Mouse (Mus musculus) ES-Bruce4 (cell line): ENCODE measurements around the gene Grm1. TPM values are rescaled to one million over a fixed set of nuclear protein-coding genes. Genes with fewer than 3 reads are reported as not detected.

Source experiments
- H3K27ac ChIP-seq: 2 replicates; pipeline ENCODE4 v1.5.1; 2012; ENCODE audit warnings: low read length, inconsistent platforms; ENCODE audit not compliant: insufficient read depth
- H3K27me3 ChIP-seq: 2 replicates; pipeline ENCODE4 v1.6.1; 2012; ENCODE audit warnings: mild to moderate bottlenecking, low read length, inconsistent platforms; ENCODE audit not compliant: control insufficient read depth, poor library complexity, insufficient read depth, severe bottlenecking
- H3K36me3 ChIP-seq: 2 replicates; pipeline ENCODE4 v1.6.1; 2012; ENCODE audit warnings: inconsistent platforms, mild to moderate bottlenecking, low read length, moderate library complexity; ENCODE audit not compliant: control insufficient read depth, poor library complexity, insufficient read depth, severe bottlenecking
- H3K4me1 ChIP-seq: one replicate; pipeline ENCODE4 v1.8.1; 2011; ENCODE audit warnings: low read length; ENCODE audit not compliant: control insufficient read depth, insufficient read depth
- H3K4me3 ChIP-seq: 2 replicates; pipeline ENCODE4 v1.5.1; 2011; ENCODE audit warnings: low read depth, mild to moderate bottlenecking, low read length
- H3K9ac ChIP-seq: 2 replicates; pipeline ENCODE4 v1.6.1; 2012; ENCODE audit warnings: low read depth, mild to moderate bottlenecking, inconsistent platforms; ENCODE audit not compliant: poor library complexity, severe bottlenecking
- H3K9me3 ChIP-seq: replicated peaks from 2 replicates; pipeline ENCODE4 v1.6.1; 2012; ENCODE audit warnings: mild to moderate bottlenecking, low read length, inconsistent platforms; ENCODE audit not compliant: control insufficient read depth, poor library complexity, insufficient read depth, severe bottlenecking
- CTCF ChIP-seq: IDR thresholded peaks from one replicate; pipeline ENCODE4 v1.8.1; 2011; ENCODE audit warnings: low read depth, low read length
- EP300 ChIP-seq: IDR thresholded peaks from 2 replicates; pipeline ENCODE4 v1.6.1; 2011; ENCODE audit warnings: low read depth, low read length; ENCODE audit not compliant: insufficient read depth
- POLR2A ChIP-seq: IDR thresholded peaks from one replicate; pipeline ENCODE4 v1.8.1; 2011; ENCODE audit warnings: low read length; ENCODE audit not compliant: insufficient read depth
- polyA plus RNA-seq: library from polyadenylated mRNA; stranded (reverse); fragments of >200 nt; gene quantifications from 2 replicates; pipeline ENCODE4 v1.2.4, GENCODE M21; 2011; ENCODE audit warnings: low read depth; ENCODE audit not compliant: missing spikeins, insufficient read depth, insufficient read length

Grm1 gene
- polyA plus RNA-seq, 1 experiment, result not detected

- Histone ChIP-seq H3K27ac (no peak overlapping the region), H3K9ac (no peak overlapping the region), H3K36me3 (no peaks in the 10 kb centered on the region), H3K27me3 (no peaks in the 10 kb centered on the region), H3K9me3 (no peaks in the 10 kb centered on the region; the same call in 1 of the 2 replicates), H3K4me1 (no peaks in the 10 kb centered on the region), H3K4me3 (no peak overlapping the region)
- TF ChIP-seq POLR2A (no peak), EP300 (no peak), CTCF (no peak)
These were observed 133.0 kb downstream of the Grm1 start for GRCm38 (mm10) chr10:10949172-10949571.

GRCm38 (mm10) chr10:10947531-10947930 lies 134.6 kb downstream of the Grm1 start:
- H3K27ac ChIP-seq, result no peak overlapping the region
- no peak overlapping the region for H3K4me3 ChIP-seq
- no peaks in the 10 kb centered on the region; the same call in 1 of the 2 replicates for H3K9me3 ChIP-seq
- H3K4me1 ChIP-seq, result no peaks in the 10 kb centered on the region
- no peak for TF ChIP-seq EP300
- TF ChIP-seq POLR2A, result no peak
- TF ChIP-seq CTCF, result no peak
- no peaks in the 10 kb centered on the region for H3K27me3 ChIP-seq
- no peaks in the 10 kb centered on the region for H3K36me3 ChIP-seq
- H3K9ac ChIP-seq, result no peak overlapping the region

GRCm38 (mm10) chr10:10944003-10944402 lies 138.2 kb downstream of the Grm1 start:
- no peak overlapping the region for H3K27ac ChIP-seq
- no peak overlapping the region for H3K9ac ChIP-seq
- TF ChIP-seq EP300 (no peak), POLR2A (no peak), CTCF (no peak)
- H3K4me1 ChIP-seq, result no peaks in the 10 kb centered on the region
- H3K9me3 ChIP-seq, result no peaks in the 10 kb centered on the region
- no peak overlapping the region for H3K4me3 ChIP-seq
- H3K36me3 ChIP-seq, result no peaks in the 10 kb centered on the region
- H3K27me3 ChIP-seq, result no peaks in the 10 kb centered on the region

- Histone ChIP-seq H3K9me3 (no peaks in the 10 kb centered on the region), H3K27ac (no peak overlapping the region), H3K4me3 (no peak overlapping the region), H3K36me3 (no peaks in the 10 kb centered on the region), H3K4me1 (no peaks in the 10 kb centered on the region), H3K27me3 (no peaks in the 10 kb centered on the region), H3K9ac (no peak overlapping the region)
- TF ChIP-seq POLR2A, result no peak
- TF ChIP-seq EP300, result no peak
- TF ChIP-seq CTCF, result no peak
These were observed 139.9 kb downstream of the Grm1 start for GRCm38 (mm10) chr10:10942248-10942647.

- H3K9ac ChIP-seq, result no peak overlapping the region
- H3K9me3 ChIP-seq, result no peaks in the 10 kb centered on the region
- no peaks in the 10 kb centered on the region for H3K4me1 ChIP-seq
- no peaks in the 10 kb centered on the region for H3K36me3 ChIP-seq
- no peak for TF ChIP-seq EP300
- TF ChIP-seq POLR2A, result no peak
- TF ChIP-seq CTCF, result no peak
- no peaks in the 10 kb centered on the region for H3K27me3 ChIP-seq
- no peak overlapping the region for H3K4me3 ChIP-seq
- no peak overlapping the region for H3K27ac ChIP-seq
These were observed 146.3 kb downstream of the Grm1 start for GRCm38 (mm10) chr10:10935806-10936205.

- no peak for TF ChIP-seq POLR2A
- no peak for TF ChIP-seq CTCF
- no peak for TF ChIP-seq EP300
- Histone ChIP-seq H3K36me3 (no peaks in the 10 kb centered on the region), H3K4me1 (no peaks in the 10 kb centered on the region), H3K9ac (no peak overlapping the region), H3K9me3 (no peaks in the 10 kb centered on the region), H3K27ac (no peak overlapping the region), H3K4me3 (no peak overlapping the region), H3K27me3 (no peaks in the 10 kb centered on the region)
These were observed 152.5 kb downstream of the Grm1 start for GRCm38 (mm10) chr10:10929672-10930071.
